Mouse (Mus musculus): ENCODE results near the gene Tatdn2.

Tatdn2 gene

GRCm38 (mm10) chr6:113714797-113715196 is 17.9 kb downstream of the Tatdn2 start:
- TF ChIP-seq CTCF (conservative IDR thresholded peaks at IDR 0.05; ENCODE audit: low read length) (no peak), POU5F1 (IDR thresholded peaks at IDR 0.05; ENCODE audit: borderline replicate concordance, low read length) (no peak), NANOG (IDR thresholded peaks at IDR 0.05; ENCODE audit: borderline replicate concordance, low read length) (no peak)
- H3K36me3 ChIP-seq (ENCODE audit: insufficient read depth, low read length) = peaks cover 99% of the 10 kb centered on the region
- H3K9me3 ChIP-seq (ENCODE audit: low read length) = no peaks in the 10 kb centered on the region
- H3K4me1 ChIP-seq (replicated peaks; ENCODE audit: low read depth, low read length) = peaks cover 32% of the 10 kb centered on the region
- no peak overlapping the region for H3K4me3 ChIP-seq (replicated peaks; ENCODE audit: low read length)
- no peaks in the 10 kb centered on the region for H3K27me3 ChIP-seq (ENCODE audit: insufficient read depth, low read length)

GRCm38 (mm10) chr6:113717541-113717940 is 20.7 kb downstream of the Tatdn2 start:
- Histone ChIP-seq H3K36me3 (ENCODE audit: insufficient read depth, low read length) (peaks cover 100% of the 10 kb centered on the region), H3K4me3 (replicated peaks; ENCODE audit: low read length) (no peak overlapping the region), H3K4me1 (replicated peaks; ENCODE audit: low read depth, low read length) (peaks cover 32% of the 10 kb centered on the region), H3K27me3 (ENCODE audit: insufficient read depth, low read length) (no peaks in the 10 kb centered on the region), H3K9me3 (ENCODE audit: low read length) (no peaks in the 10 kb centered on the region)
- TF ChIP-seq POU5F1 (IDR thresholded peaks at IDR 0.05; ENCODE audit: borderline replicate concordance, low read length) (no peak), NANOG (IDR thresholded peaks at IDR 0.05; ENCODE audit: borderline replicate concordance, low read length) (no peak), CTCF (conservative IDR thresholded peaks at IDR 0.05; ENCODE audit: low read length) (no peak)

- peaks cover 21% of the 10 kb centered on the region for H3K4me1 ChIP-seq (replicated peaks; ENCODE audit: low read depth, low read length)
- no peaks in the 10 kb centered on the region for H3K27me3 ChIP-seq (ENCODE audit: insufficient read depth, low read length)
- H3K9me3 ChIP-seq (ENCODE audit: low read length) = no peaks in the 10 kb centered on the region
- H3K36me3 ChIP-seq (ENCODE audit: insufficient read depth, low read length) = peaks cover 100% of the 10 kb centered on the region
- H3K4me3 ChIP-seq (replicated peaks; ENCODE audit: low read length) = no peak within 1 kb of the TSS
- no peak for TF ChIP-seq CTCF (conservative IDR thresholded peaks at IDR 0.05; ENCODE audit: low read length)
Observed at GRCm38 (mm10) chr6:113719878-113720277, 23.0 kb downstream of the Tatdn2 start, which contains the start of gene Ghrl. Ghrl (minus strand) TSS chr6:113719880.

- Histone ChIP-seq H3K4me1 (replicated peaks; ENCODE audit: low read depth, low read length) (peaks cover 14% of the 10 kb centered on the region; the same call in 1 of the 2 replicates), H3K9me3 (ENCODE audit: low read length) (no peaks in the 10 kb centered on the region), H3K36me3 (ENCODE audit: insufficient read depth, low read length) (peaks cover 100% of the 10 kb centered on the region), H3K4me3 (replicated peaks; ENCODE audit: low read length) (no peak overlapping the region), H3K27me3 (ENCODE audit: insufficient read depth, low read length) (no peaks in the 10 kb centered on the region)
- TF ChIP-seq CTCF (conservative IDR thresholded peaks at IDR 0.05; ENCODE audit: low read length) (no peak), NANOG (IDR thresholded peaks at IDR 0.05; ENCODE audit: borderline replicate concordance, low read length) (no peak), POU5F1 (IDR thresholded peaks at IDR 0.05; ENCODE audit: borderline replicate concordance, low read length) (no peak)
Observed at GRCm38 (mm10) chr6:113721061-113721460, 24.2 kb downstream of the Tatdn2 start.

- Histone ChIP-seq H3K4me1 (replicated peaks; ENCODE audit: low read depth, low read length) (no peaks in the 10 kb centered on the region), H3K36me3 (ENCODE audit: insufficient read depth, low read length) (peaks cover 99% of the 10 kb centered on the region), H3K9me3 (ENCODE audit: low read length) (peaks cover 2% of the 10 kb centered on the region; the same call in 1 of the 2 replicates), H3K27me3 (ENCODE audit: insufficient read depth, low read length) (no peaks in the 10 kb centered on the region), H3K4me3 (replicated peaks; ENCODE audit: low read length) (no peak overlapping the region)
- TF ChIP-seq NANOG (IDR thresholded peaks at IDR 0.05; ENCODE audit: borderline replicate concordance, low read length) = no peak
- TF ChIP-seq POU5F1 (IDR thresholded peaks at IDR 0.05; ENCODE audit: borderline replicate concordance, low read length) = no peak
- TF ChIP-seq CTCF (conservative IDR thresholded peaks at IDR 0.05; ENCODE audit: low read length) = no peak
Observed at GRCm38 (mm10) chr6:113728181-113728580, 31.3 kb downstream of the Tatdn2 start.

- peaks cover 99% of the 10 kb centered on the region for H3K36me3 ChIP-seq (ENCODE audit: insufficient read depth, low read length)
- 0 out of 2 replicates have a peak, but pooled peaks cover 1% of the 10 kb centered on the region for H3K4me1 ChIP-seq (replicated peaks; ENCODE audit: low read depth, low read length)
- TF ChIP-seq CTCF (conservative IDR thresholded peaks at IDR 0.05; ENCODE audit: low read length) (no peak), POU5F1 (IDR thresholded peaks at IDR 0.05; ENCODE audit: borderline replicate concordance, low read length) (no peak), NANOG (IDR thresholded peaks at IDR 0.05; ENCODE audit: borderline replicate concordance, low read length) (no peak)
- H3K4me3 ChIP-seq (replicated peaks; ENCODE audit: low read length) = no peak overlapping the region
- no peaks in the 10 kb centered on the region for H3K27me3 ChIP-seq (ENCODE audit: insufficient read depth, low read length)
- peaks cover 5% of the 10 kb centered on the region; the same call in 1 of the 2 replicates for H3K9me3 ChIP-seq (ENCODE audit: low read length)
Observed at GRCm38 (mm10) chr6:113731296-113731695, 34.4 kb downstream of the Tatdn2 start.

GRCm38 (mm10) chr6:113737318-113738046 is 40.6 kb downstream of the Tatdn2 start:
- Histone ChIP-seq H3K4me3 (replicated peaks; ENCODE audit: low read length) (no peak overlapping the region), H3K4me1 (replicated peaks; ENCODE audit: low read depth, low read length) (peaks cover 19% of the 10 kb centered on the region), H3K9me3 (ENCODE audit: low read length) (peaks cover 5% of the 10 kb centered on the region; the same call in 1 of the 2 replicates), H3K27me3 (ENCODE audit: insufficient read depth, low read length) (no peaks in the 10 kb centered on the region), H3K36me3 (ENCODE audit: insufficient read depth, low read length) (peaks cover 62% of the 10 kb centered on the region)
- TF ChIP-seq NANOG (IDR thresholded peaks at IDR 0.05; ENCODE audit: borderline replicate concordance, low read length) (no peak), POU5F1 (IDR thresholded peaks at IDR 0.05; ENCODE audit: borderline replicate concordance, low read length) (no peak), CTCF (conservative IDR thresholded peaks at IDR 0.05; ENCODE audit: low read length) (no peak)

GRCm38 (mm10) chr6:113740236-113741217 is 43.7 kb downstream of the Tatdn2 start, which contains the start of gene Sec13:
Sec13 (minus strand) TSS chr6:113740743.
- Histone ChIP-seq H3K4me1 (replicated peaks; ENCODE audit: low read depth, low read length) (peaks cover 19% of the 10 kb centered on the region), H3K27me3 (ENCODE audit: insufficient read depth, low read length) (peaks cover 3% of the 10 kb centered on the region; the same call in 1 of the 2 replicates), H3K36me3 (ENCODE audit: insufficient read depth, low read length) (peaks cover 32% of the 10 kb centered on the region), H3K9me3 (ENCODE audit: low read length) (no peaks in the 10 kb centered on the region), H3K4me3 (replicated peaks; ENCODE audit: low read length) (peak within 1 kb of the TSS; percentile 87)
- no peak for TF ChIP-seq POU5F1 (IDR thresholded peaks at IDR 0.05; ENCODE audit: borderline replicate concordance, low read length)
- TF ChIP-seq CTCF (conservative IDR thresholded peaks at IDR 0.05; ENCODE audit: low read length) = no peak
- TF ChIP-seq NANOG (IDR thresholded peaks at IDR 0.05; ENCODE audit: borderline replicate concordance, low read length) = no peak
